Mouse (Mus musculus) forelimb bud, embryonic 11.5 days (tissue): Measurements from ENCODE around the gene Zdhhc4.

Experiments used
- DNase-seq: peaks from one replicate; pipeline ENCODE4 v3.0.0-alpha.2; 2012; ENCODE audit warnings: low read depth, low spot score

Zdhhc4 gene

DNA sequence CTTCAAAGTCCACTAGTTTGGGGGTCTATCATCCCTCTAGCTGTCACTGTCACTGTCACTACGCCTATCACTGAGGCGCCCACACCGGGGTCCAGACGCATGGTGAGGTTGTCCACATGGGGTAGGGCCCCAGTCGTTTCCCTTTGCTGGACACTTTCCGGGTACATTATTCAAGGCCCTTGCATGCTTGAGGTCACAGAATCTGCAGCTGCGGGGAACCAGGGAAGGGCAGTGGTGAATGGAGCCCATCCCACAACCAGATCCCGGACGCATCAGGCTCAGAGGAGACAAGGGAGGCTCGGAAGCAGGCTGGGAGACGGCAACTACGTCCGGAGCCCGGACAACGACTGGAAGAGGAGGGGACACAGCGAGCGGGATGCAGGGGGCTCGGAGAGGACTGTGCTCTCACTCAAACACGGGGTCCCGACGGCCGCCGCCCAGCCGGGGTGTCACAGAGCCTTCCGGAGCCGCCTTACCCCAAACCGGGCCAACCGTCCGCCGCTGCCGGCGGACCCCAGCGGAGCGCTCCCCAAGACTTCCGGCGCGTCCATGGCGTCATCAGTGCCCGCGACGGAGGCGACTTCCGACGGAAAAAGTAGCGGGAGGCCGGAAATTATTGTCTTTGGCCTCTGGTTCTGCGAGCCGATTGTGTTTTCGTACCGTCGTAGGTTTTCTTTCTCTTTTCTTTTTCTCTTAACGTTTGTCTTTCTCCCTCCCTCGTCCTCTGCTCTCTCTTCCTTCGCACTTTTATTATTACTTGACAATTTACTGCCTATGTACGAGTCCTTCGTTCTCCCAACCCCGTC lies at the start of gene Zdhhc4:
Gene Zdhhc4 (minus strand): TSS at position 567 of the 806 bp plus-strand sequence.
- DNase-seq: peak; percentile 87

DNA sequence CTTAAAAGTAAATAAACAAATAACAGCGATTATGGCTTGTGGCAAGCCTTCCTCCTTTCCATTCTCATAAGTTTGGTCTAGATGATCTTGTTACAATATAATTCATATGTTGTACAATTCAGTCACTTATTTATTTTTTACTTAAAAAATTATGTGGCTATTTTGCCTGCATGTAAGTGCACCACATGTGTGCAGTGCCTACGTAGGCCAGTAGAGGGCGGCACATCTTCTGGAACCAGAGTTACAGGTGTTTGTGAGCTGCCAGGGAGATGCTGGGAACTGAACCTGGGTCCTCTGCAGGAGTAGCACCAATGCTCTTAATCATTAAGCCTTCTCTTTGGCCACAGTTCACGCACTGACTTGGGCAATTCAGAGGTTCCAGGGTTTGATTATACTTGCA lies 47.1 kb upstream of the Zdhhc4 start:
- no peak for DNase-seq

DNA sequence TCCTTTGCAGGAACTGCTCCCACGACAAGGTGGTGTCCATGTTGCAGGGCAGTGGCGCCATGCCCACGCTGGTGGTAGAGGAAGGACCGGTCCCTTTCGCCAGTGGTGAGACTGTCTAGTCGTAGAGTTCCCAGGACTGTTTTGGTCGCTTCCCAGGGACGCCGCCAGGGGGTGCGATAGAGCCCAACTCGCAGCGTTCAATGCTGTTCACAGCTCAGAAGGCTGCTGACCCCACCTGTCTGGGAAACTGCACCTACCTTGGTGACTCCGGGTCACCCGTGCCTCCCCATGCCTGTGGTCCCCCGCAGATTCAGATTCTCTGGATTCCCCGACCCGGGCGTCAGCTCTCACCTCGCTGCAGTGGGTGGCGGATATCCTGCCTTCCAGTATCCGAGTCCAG lies 46.2 kb upstream of the Zdhhc4 start:
- peak; percentile 56 for DNase-seq

DNA sequence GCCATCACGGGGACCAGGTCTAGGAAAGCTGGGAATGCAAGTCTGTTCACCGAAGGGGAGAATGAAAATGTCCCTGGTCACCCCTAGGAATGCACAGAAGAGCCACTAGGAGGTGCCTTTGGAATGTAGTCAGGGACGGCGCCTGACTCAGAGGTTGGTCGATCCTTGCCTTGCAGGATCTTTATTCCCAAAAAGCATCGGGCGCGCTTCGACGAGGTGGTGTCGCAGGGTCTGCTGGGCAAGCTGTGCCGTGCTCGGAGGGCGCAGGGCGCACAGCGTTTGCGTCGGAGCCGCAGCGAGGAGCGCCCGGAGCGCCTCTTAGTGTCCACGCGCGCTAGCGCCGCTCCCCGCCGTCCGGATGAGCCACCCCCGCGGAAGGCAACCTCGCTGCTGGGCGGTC lies 43.8 kb upstream of the Zdhhc4 start:
- DNase-seq: no peak

DNA sequence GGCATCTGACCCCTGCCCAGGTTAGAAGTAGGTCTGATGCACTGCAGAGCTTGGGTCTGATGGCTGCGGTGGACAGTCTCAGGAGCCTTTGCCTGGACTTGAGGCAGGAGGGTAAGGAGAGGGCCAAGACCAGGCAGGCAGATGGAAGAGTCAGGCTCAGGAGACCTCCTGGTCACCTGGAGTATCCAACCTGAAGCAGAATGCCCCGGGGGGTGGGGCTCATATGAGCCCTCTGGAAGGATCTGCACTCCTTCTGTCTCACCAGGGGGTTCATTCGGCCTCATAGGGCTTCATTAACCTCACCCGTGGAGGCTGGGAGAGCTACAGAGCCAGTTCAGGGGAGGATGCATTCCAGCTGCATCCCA lies 42.1 kb upstream of the Zdhhc4 start:
- no peak for DNase-seq

DNA sequence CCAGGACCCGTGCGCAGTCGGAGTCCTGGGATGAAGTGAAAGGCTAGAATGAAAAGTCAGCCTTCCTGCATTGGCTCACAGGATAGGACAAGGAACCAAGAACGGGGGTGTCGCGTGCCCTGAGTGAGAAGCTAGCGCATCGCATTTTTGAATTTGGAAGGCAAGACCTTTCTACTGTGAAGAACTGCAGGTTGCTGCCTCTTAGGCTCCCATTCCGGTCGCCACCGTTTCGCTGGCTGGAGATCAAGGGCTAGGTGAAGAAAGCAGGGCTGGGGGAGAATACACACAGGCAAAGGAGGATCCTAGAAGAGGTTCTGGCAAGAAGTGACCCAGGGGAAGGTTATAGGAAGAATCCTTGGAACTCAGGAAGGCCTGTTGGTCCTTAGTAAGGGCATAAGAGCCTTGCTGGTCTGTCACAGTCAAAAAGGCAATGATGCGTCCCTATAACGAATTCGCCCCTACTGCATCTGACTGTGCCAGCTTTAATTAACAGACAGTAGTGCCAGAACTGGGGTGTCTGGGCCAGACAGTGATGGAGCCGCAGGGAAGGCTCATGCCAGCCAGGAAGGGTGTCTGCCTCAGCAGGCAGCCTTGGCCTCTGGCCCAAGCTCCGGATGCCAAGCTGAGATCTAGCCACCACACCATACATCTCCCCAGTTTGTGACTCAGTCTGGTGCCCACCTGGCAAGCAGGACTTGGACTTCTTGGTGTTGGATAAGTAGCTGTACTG lies 41.5 kb upstream of the Zdhhc4 start:
- DNase-seq: no peak

DNA sequence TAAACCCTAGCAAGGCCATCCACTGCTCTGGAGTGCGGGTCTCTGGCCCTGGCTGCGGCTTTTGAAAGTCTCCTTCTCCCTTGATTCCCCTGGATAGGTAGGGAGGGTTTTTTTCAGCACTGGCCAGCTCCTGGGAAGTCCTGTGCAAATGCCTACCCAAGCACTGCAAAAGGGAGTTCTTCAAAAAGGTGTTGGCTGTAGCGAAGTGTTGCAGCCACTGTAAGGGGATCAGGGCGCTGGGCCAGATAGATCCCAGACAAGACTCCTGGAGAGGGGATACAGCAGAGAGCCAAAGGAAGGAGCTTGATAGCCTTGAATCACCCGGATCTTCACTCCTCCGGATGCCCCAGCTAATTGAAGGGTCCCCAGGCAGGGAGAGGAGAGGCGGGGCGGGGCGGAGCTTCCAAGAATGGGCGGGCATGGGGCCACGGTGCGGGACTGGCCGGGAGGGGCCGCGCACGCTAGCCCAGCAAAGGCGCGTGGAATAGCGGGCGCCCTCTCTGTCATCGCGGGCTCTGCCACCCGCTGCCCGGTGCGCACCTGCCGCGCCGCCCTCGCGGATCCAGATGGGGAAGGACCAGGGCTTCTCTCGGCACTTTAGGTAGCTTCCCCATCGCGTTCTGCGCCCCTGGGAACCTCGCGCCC lies 40.7 kb upstream of the Zdhhc4 start:
- no peak for DNase-seq

DNA sequence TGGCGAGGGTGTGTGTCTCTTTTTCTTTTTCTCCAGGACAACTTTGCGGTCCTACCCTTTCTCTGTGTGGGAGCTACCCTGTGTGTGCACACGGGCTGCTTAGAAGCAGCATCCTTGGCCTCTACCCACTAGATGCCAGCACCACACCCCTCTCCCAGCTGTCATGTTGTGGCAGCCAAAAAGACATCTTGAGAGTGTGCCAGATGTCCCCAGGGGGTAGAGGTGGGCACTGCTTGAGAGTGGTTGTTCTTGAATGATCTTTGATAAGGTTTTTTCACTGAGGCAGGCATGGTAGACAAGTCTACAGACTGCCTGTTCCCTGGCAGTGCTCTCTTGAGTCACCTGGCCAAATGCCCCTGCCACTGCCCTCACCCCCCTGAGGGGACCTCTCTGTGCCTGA lies 38.9 kb upstream of the Zdhhc4 start:
- DNase-seq: no peak

DNA sequence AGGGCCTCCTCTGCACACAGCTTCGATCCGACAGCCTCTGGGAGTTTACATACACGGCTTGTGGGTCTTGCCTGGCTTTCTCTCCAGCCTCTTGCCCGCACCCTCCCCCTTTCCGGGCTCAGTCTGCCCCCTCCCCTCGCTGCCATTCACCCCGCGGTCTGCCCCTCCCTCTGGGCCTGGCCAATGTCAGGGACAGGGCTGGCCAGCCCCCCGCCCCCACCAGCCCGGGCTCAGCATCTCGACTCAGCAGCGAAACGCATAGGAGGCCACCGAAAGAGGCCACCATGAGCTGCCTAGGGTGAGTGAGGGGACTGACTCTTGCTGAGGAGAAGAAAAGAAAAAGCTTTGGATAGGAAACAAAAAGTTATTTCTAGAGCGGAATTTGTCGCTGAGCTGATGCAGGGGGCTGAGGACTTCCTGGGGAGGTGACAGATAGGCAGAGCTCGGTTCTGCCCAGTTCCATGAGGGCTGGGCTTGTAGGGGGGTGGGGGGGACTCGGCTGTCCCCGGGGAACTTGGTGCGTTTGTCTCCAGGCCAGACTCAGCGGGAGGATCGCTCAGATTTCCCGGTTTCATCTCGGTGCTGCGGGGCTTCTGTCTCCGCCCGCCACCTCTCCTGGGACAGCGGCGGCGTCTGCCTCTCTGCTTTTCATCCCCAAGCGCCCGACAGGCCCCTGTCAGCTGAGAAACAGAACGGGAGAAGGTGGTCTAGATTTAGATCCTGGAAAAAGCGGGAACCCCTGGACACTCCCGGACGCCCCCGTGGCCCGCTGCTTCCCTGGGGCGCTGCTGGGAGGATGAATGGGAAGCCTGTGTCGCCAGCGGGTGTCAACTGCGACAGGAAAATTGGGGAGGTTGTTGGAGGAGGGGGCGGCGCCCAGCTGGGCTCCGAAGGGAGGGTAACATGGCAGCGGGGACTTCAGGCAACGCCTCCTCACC lies 34.9 kb upstream of the Zdhhc4 start:
- DNase-seq: peak; percentile 71

DNA sequence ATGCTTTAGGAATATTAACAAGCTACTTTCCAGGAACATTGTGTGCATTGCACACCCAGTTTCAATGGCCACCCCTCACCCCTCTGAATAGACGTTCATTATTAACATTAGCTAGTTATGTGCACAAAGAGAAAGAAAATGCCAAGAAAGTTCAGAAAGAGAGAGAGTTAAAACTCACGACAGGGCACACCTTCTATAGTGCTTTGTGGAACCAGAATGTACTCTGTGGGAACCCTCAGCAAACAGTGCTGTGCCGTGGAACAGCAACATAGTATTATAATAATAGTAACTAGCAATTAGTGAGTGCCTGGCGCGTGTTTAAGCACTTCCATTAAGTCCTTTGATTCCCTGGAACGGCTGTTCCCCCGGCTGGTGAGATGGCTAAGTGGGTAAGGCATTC lies 32.4 kb upstream of the Zdhhc4 start:
- DNase-seq: no peak

DNA sequence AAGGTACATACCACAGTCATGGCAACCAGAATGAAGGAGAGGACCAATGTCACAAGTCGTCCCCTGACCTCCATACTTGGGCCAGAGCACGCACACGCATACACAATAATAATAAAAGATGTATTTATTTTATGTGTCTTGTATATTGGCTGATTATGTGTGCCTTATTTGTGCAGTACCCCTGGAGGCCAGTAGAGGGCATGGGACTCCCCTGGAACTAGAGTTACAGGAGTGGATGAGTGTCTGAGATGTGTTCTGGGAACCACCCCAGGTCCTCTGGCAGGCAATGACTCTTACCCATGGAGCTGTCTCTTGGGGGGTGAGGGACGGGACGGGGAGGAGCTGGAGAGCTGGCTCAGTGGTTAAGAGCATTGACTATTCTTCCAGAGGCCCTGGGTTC lies 30.9 kb upstream of the Zdhhc4 start:
- no peak for DNase-seq

DNA sequence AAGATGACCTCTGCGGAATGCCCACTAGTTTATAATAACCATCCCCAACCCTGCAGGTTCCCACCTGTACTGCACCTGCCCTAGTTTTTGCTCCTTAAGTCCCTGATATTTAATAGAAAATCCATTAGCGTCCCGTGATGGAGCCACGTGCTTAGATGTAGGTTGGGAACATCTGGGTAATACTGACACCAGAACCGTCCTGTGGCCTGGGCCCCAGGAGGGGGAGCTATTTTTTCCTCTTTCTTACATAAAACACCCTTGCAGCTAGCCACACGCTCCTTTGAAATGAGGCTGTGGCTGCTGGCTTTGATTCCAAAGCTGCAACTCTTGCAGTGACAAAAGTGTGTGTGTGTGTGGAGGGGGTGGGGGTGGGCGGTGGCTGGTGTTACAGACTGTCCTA lies 30.2 kb upstream of the Zdhhc4 start:
- DNase-seq: no peak

DNA sequence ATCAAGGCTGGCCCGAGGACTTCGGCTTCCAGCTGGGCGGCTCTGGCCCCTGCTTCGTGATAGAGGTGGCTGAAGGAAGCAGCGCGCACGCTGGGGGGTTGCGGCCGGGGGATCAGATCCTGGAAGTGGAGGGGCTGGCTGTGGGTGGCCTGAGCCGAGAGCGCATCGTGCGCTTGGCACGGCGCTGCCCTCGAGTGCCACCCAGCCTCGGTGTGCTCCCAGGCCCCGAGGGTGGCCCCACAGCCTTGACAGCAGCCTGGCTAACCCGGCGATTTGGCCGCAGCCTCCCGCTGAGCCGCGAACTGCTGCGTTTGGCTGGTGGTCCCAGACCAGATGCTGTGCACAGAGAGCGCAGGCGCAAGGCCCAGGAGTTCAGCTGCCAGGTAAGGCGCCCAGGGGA lies 28.5 kb upstream of the Zdhhc4 start:
- DNase-seq: no peak

DNA sequence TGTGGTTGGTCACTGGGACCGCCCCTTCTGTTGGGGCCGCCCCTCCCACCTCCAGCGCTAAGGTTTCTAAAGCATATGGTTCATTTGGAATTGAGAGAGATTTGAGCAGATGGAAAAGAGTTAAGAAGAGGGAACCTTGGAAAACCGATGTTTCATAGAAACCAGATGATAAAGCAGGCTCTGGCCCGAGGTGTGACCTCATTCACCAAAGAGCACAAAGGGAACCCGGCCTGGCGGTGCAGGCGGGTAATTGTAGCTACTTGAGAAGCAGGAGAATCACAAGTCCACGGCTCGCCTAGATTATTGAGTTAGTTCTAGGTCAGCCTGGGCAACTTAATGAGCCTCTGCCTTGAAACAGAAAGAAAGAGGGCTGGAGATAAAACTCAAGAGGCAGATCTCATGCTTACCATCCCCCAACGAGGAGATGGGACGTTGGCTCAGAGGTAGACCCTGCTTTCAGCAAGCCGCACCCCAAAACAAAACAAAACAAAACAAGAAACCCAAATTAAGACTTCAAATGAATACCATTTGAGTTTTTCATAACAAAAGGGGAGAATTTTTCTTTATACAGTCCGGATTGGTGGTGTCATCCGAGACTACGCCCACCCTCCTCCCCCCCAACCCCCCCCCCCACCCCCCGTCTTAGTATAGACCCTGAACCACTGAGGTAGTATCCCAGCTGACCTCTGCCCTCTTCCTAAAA lies 27.8 kb upstream of the Zdhhc4 start, which contains the start of gene Grid2ip:
Gene Grid2ip (plus strand): TSS at position 653 of the 703 bp plus-strand sequence.
- DNase-seq: peak; percentile 32

DNA sequence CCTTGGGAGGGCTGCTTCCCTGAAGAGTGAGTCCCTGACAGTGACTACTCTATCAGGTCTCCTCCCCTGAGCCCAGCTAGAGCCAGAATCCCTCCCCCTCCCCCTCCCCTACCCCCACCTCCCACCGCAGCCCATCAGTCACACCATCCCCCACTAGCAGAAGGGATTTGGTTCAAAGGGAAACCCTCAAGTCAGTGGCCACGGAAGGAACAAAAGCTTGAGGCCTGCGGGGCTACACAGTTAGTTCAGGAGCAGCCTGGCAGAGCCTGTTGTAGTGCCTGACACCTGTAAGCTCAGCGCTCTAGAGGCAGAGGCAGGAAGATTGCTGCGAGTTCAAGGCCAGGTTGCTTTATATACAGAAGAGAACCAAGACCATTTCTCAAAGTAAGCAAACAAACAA lies 27.0 kb upstream of the Zdhhc4 start:
- DNase-seq: no peak

DNA sequence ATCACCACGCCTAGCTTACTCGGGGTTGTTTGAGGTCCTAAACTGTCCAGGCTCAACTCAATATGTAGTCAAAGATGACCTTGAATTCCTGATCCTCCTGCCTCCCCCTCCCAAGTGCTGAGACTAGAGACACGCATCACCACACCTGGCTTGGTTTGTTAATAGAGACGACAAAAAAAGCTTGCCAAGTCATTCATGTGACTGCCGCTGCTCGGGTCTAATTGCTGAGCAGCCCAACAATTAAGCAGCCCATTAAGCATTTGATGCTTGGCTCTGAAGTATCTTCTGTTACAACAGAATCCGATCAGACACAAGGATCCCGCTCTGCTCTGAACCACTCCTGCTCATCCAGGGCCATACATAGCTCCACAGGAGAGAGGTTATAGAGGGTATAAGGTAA lies 17.3 kb upstream of the Zdhhc4 start:
- no peak for DNase-seq

DNA sequence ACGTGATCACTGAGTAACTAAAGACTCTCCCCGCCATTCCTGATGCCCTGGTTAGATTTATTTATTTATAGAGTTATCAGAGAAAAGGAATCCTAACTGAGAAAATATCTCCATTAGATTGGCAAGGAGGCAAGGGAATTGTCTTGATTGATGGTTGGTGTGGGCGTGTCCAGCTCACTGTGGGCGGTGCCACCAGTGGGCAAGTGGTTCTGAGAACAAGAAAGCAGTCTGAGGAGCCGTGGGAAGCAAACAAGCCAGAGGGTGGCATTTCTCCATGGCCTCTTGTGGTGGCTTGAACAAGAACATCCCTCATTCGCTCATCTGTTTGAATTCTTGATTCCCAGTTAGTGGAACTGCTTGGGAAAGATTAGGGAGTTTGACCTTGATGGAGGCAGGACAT lies 10.5 kb upstream of the Zdhhc4 start:
- no peak for DNase-seq

DNA sequence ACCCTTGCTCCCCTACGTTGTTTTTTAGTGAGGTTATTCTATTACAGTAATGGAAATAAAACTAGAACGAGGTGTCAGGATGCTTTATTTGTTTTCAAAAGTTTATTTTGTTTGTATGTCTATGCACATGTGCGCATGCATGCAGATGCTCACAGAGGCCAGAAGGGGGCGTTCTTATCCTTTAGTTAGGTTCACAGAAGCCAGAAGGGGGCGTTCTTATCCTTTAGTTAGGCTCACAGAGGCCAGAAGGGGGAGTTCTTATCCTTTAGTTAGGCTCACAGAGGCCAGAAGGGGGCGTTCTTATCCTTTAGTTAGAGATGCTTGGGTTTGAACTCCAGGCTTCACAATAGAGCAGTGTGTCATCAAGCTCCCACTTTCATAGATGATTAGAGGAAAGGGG lies 7.5 kb upstream of the Zdhhc4 start:
- DNase-seq: no peak

DNA sequence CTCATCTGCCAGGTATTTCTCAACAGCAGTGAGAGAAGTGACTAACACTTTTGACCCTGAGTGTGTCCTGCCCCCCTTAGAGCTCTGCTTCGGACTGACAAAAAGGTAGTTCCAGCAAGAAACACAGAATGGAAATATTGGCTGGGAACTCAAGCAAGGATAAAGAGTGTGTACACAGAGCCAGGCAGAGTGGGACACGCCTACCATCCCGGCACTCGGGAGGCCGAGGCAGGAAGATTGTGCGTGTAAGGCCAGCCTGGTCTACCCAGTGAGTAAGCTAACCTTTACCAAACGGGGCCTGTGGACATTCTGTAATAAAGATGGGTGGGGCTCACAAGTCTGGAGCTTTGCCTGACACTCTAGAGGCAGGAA lies 6.0 kb upstream of the Zdhhc4 start:
- no peak for DNase-seq

DNA sequence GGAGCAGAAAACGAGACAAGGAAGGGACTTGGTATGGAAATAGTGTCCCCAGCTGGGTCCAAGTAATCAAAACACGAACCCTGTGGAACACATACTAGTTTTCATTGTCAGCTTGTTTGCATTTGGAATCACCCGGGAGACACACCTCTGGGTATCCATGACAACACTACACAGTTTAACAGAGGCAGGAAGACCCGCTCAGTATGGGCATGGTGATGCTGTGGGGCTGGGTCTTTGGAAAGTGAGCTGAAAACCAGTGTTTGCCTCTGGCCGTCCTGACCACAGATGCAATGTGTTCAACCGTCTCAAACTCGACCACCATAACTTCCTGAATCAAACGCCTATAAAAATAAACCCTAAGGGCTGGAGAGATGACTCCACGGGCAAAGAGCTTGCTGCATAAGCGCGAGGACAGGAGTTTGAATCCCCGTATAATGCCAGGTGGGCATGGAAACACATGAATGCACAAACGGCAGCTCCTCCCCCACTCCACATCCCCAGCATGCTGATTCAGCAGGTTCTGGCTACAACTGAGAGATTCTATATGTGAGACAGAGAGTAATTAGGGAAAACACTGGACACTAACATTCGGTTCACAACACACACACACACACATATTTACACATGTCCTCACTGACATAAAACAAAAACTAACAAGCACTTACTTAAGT lies 5.5 kb upstream of the Zdhhc4 start:
- DNase-seq: no peak
